Comparison of ENCODE assay signal across 31 mouse cellular contexts in genomic region chr5:43446295-43446694, GRCm38 (mm10).
"Had no signal": no experiment of that assay in that cellular context is flagged by ENCODE, and none has a peak within 500 bp of the region (broad histone marks: within the 10 kb centered on the region; RNA-seq: fewer than 3 reads in every experiment).

No protein-coding gene starts in this region.

- H3K9ac ChIP-seq: limb, embryonic 12.5 days; limb, embryonic 13.5 days; limb, embryonic 15.5 days; liver, embryonic 12.5 days; liver, embryonic 13.5 days; liver, embryonic 14.5 days; liver, embryonic 15.5 days; liver, postnatal 0 days; lung, embryonic 14.5 days; lung, embryonic 15.5 days; midbrain, embryonic 12.5 days; midbrain, embryonic 13.5 days; midbrain, embryonic 15.5 days; neural tube, embryonic 12.5 days had no signal

- H3K4me2 ChIP-seq: limb, embryonic 12.5 days; limb, embryonic 13.5 days; limb, embryonic 15.5 days; liver, embryonic 11.5 days; liver, embryonic 12.5 days; liver, embryonic 13.5 days; liver, embryonic 15.5 days; lung, embryonic 14.5 days; lung, embryonic 15.5 days; midbrain, embryonic 11.5 days; midbrain, embryonic 12.5 days; midbrain, embryonic 13.5 days; midbrain, embryonic 15.5 days; neural tube, embryonic 12.5 days had no signal

- H3K27ac ChIP-seq: limb, embryonic 10.5 days; limb, embryonic 12.5 days; limb, embryonic 13.5 days; limb, embryonic 15.5 days; liver, embryonic 12.5 days; liver, embryonic 13.5 days; liver, embryonic 14.5 days; liver, embryonic 15.5 days; lung, embryonic 15.5 days; macrophage; midbrain, embryonic 12.5 days; midbrain, embryonic 13.5 days; midbrain, embryonic 15.5 days; neural tube, embryonic 12.5 days had no signal

- DNase-seq: left cerebral cortex, postnatal 4 days; liver; liver, embryonic 13.5 days; liver, postnatal 0 days; lung, adult 18-20 months; lung, adult 2 months; lung, embryonic 14.5 days; lung, postnatal 10 days; lung, postnatal 14 days; lung, postnatal 36 days; lung, postnatal 4 days; midbrain, embryonic 14.5 days had no signal

- H3K4me3 ChIP-seq: limb, embryonic 10.5 days; limb, embryonic 12.5 days; limb, embryonic 13.5 days; limb, embryonic 15.5 days; liver, embryonic 12.5 days; liver, embryonic 13.5 days; liver, embryonic 15.5 days; lung, embryonic 15.5 days; megakaryocyte, embryonic 14.5 days; midbrain, embryonic 12.5 days; midbrain, embryonic 13.5 days; midbrain, embryonic 15.5 days; myocyte; neural tube, embryonic 12.5 days had no signal

- H3K4me1 ChIP-seq: limb, embryonic 10.5 days; limb, embryonic 13.5 days; limb, embryonic 15.5 days; liver, embryonic 12.5 days; liver, embryonic 13.5 days; liver, embryonic 15.5 days; lung, embryonic 15.5 days; megakaryocyte, embryonic 14.5 days; midbrain, embryonic 12.5 days; midbrain, embryonic 13.5 days; midbrain, embryonic 15.5 days; neural tube, embryonic 12.5 days had no signal

- H3K9me3 ChIP-seq: limb, embryonic 10.5 days; limb, embryonic 13.5 days; limb, embryonic 15.5 days; liver, embryonic 12.5 days; liver, embryonic 13.5 days; liver, embryonic 15.5 days; lung, embryonic 15.5 days; megakaryocyte, embryonic 14.5 days; midbrain, embryonic 13.5 days; midbrain, embryonic 15.5 days; neural tube, embryonic 12.5 days had no signal

- H3K27me3 ChIP-seq: limb, embryonic 12.5 days; limb, embryonic 13.5 days; limb, embryonic 15.5 days; liver, embryonic 12.5 days; liver, embryonic 13.5 days; liver, embryonic 15.5 days; lung, embryonic 15.5 days; megakaryocyte, embryonic 14.5 days; midbrain, embryonic 12.5 days; midbrain, embryonic 13.5 days; midbrain, embryonic 15.5 days; neural tube, embryonic 12.5 days had no signal

- H3K36me3 ChIP-seq: limb, embryonic 10.5 days; limb, embryonic 12.5 days; limb, embryonic 13.5 days; limb, embryonic 15.5 days; liver, embryonic 12.5 days; liver, embryonic 13.5 days; liver, embryonic 15.5 days; lung, embryonic 15.5 days; midbrain, embryonic 12.5 days; midbrain, embryonic 13.5 days; midbrain, embryonic 15.5 days; neural tube, embryonic 12.5 days had no signal

- ATAC-seq: liver, embryonic 12.5 days; liver, postnatal 0 days; lung, postnatal 0 days; midbrain, embryonic 13.5 days; midbrain, embryonic 15.5 days; midbrain, embryonic 16.5 days had no signal
